Mouse (Mus musculus) hindbrain, postnatal 0 days (tissue): ENCODE data around the gene Zfp57. TPM values are rescaled to one million over a fixed set of nuclear protein-coding genes. Genes with fewer than 3 reads are reported as not detected.

Source experiments
- ATAC-seq: fragments of 200-750 bp; cut with Nextera tagmentation; 2 replicates; pipeline ENCODE4 v1.8.0; 2017; ENCODE audit warnings: mild to moderate bottlenecking, moderate TSS enrichment, moderate library complexity
- DNase-seq: peaks from one replicate; pipeline ENCODE4 v3.0.0-alpha.2; 2015; ENCODE audit warnings: low spot score
- H3K27ac ChIP-seq: fragments of 300-500 bp; sonication (generic); 2 replicates; pipeline ENCODE4 v1.5.1; 2014; ENCODE audit warnings: mild to moderate bottlenecking
- H3K27me3 ChIP-seq: fragments of 300-500 bp; sonication (generic); 2 replicates; pipeline ENCODE4 v1.6.1; 2014; ENCODE audit warnings: low read length, mixed read lengths; ENCODE audit not compliant: insufficient read depth
- H3K36me3 ChIP-seq: fragments of 300-500 bp; sonication (generic); 2 replicates; pipeline ENCODE4 v1.6.1; 2014; ENCODE audit warnings: low read length, mixed read lengths; ENCODE audit not compliant: insufficient read depth
- H3K4me1 ChIP-seq: fragments of 300-500 bp; sonication (generic); 2 replicates; pipeline ENCODE4 v1.6.1; 2014; ENCODE audit warnings: antibody characterized with exemption, low read length, mixed read lengths; ENCODE audit not compliant: insufficient read depth
- H3K4me2 ChIP-seq: fragments of 300-500 bp; sonication (generic); 2 replicates; pipeline ENCODE4 v1.6.1; 2014; ENCODE audit warnings: low read depth, mild to moderate bottlenecking, low read length, moderate library complexity, mixed read lengths
- H3K4me3 ChIP-seq: fragments of 300-500 bp; sonication (generic); 2 replicates; pipeline ENCODE4 v1.5.1; 2014; ENCODE audit warnings: low read length
- H3K9ac ChIP-seq: fragments of 300-500 bp; sonication (generic); replicated peaks from 2 replicates; pipeline ENCODE4 v1.6.1; 2014; ENCODE audit warnings: mild to moderate bottlenecking, low read length, moderate library complexity, mixed read lengths
- H3K9me3 ChIP-seq: fragments of 300-500 bp; sonication (generic); 2 replicates; pipeline ENCODE4 v1.6.1; 2016; ENCODE audit warnings: low read length, mixed read lengths
- CTCF ChIP-seq: IDR thresholded peaks from 2 replicates; pipeline ENCODE4 v1.5.1; 2016; ENCODE audit warnings: antibody characterized with exemption, control low read depth, low read depth
- WGBS: fragments of 180-500 bp; shearing (Covaris S2); extraction: QIAGEN DNeasy Blood & Tissue Kit; methylation state at CpG from one replicate; pipeline ENCODE4 v1.1.7; 2014; 5-methylcytosine and 5-hydroxymethylcytosine counted together
- polyA plus RNA-seq: library from polyadenylated mRNA; unstranded; fragments of >200 nt; fragmentation: Nextera tagmentation; extraction: Ambion mirVana; gene quantifications from 2 replicates; pipeline ENCODE4 v1.2.1, GENCODE M21; 2015
- total RNA-seq: library from RNA; depleted of rRNA; stranded (reverse); fragments of >200 nt; gene quantifications from 2 replicates; pipeline ENCODE4 v1.2.3, GENCODE M21; 2014; rRNA removed

The Zfp57 gene
- total RNA-seq (118 and 137 TPM in 2 replicates), polyA plus RNA-seq (118 and 129 TPM in 2 replicates)

- H3K9ac ChIP-seq: no peak within 1 kb of the TSS
- no peak for DNase-seq
- no peak within 1 kb of the TSS for H3K27ac ChIP-seq
- 95% methylated on average over 7 of the region's 7 CpGs for WGBS
- no peaks in the 10 kb centered on the region for H3K4me1 ChIP-seq
- peak within 1 kb of the TSS; percentile 64 for H3K4me2 ChIP-seq
- no peak for ATAC-seq
- H3K4me3 ChIP-seq: no peak within 1 kb of the TSS
- H3K9me3 ChIP-seq: no peaks in the 10 kb centered on the region
- no peak for TF ChIP-seq CTCF
- H3K36me3 ChIP-seq: no peaks in the 10 kb centered on the region
- no peaks in the 10 kb centered on the region for H3K27me3 ChIP-seq
Observed at GRCm38 (mm10) chr17:37000863-37001262, at the start of gene Zfp57. Zfp57 (plus strand) TSS chr17:37001163.

- Histone ChIP-seq H3K9me3 (no peaks in the 10 kb centered on the region), H3K27ac (0 out of 2 replicates have a peak overlapping the region, but pooled peaks have one; percentile 74)
Observed at GRCm38 (mm10) chr17:36952631-36953030, 48.3 kb upstream of the Zfp57 start.

GRCm38 (mm10) chr17:36953062-36953461 is 47.9 kb upstream of the Zfp57 start:
- Histone ChIP-seq H3K4me2 (no peak overlapping the region), H3K4me1 (peaks cover 5% of the 10 kb centered on the region; the same call in 1 of the 2 replicates), H3K4me3 (no peak overlapping the region), H3K36me3 (peaks cover 10% of the 10 kb centered on the region), H3K27ac (no peak overlapping the region), H3K9ac (no peak overlapping the region), H3K9me3 (no peaks in the 10 kb centered on the region), H3K27me3 (no peaks in the 10 kb centered on the region)
- ATAC-seq (no peak), DNase-seq (no peak)
- WGBS: 97% methylated on average over 1 of the region's 1 CpGs
- TF ChIP-seq CTCF: no peak

More at GRCm38 (mm10) chr17:36952631-36953030, 48.3 kb upstream of the Zfp57 start:
- peaks cover 4% of the 10 kb centered on the region; the same call in 1 of the 2 replicates for H3K4me1 ChIP-seq
- DNase-seq: no peak
- no peak for ATAC-seq
- H3K36me3 ChIP-seq: peaks cover 10% of the 10 kb centered on the region
- H3K4me2 ChIP-seq: no peak overlapping the region
- H3K4me3 ChIP-seq: no peak overlapping the region
- 86% methylated on average over 2 of the region's 2 CpGs for WGBS
- TF ChIP-seq CTCF: no peak
- no peak overlapping the region for H3K9ac ChIP-seq
- no peaks in the 10 kb centered on the region for H3K27me3 ChIP-seq

GRCm38 (mm10) chr17:36957999-36958743 is 42.8 kb upstream of the Zfp57 start, which contains the start of the genes Znrd1 and Znrd1as:
Znrd1 (minus strand) TSS chr17:36958559.
Znrd1as (plus strand) TSS chr17:36958592.
- ATAC-seq: peak; percentile 98
- Histone ChIP-seq H3K36me3 (peaks cover 5% of the 10 kb centered on the region; the same call in 1 of the 2 replicates), H3K4me2 (peak within 1 kb of the TSS; percentile 88), H3K27me3 (no peaks in the 10 kb centered on the region), H3K9me3 (no peaks in the 10 kb centered on the region), H3K4me3 (peak within 1 kb of the TSS; percentile 67), H3K4me1 (peaks cover 5% of the 10 kb centered on the region; the same call in 1 of the 2 replicates), H3K27ac (peak within 1 kb of the TSS; percentile 82), H3K9ac (peak within 1 kb of the TSS; percentile 74)
- peak; percentile 100 for DNase-seq
- no peak for TF ChIP-seq CTCF
- WGBS: under 1% methylated on average over 46 of the region's 46 CpGs

GRCm38 (mm10) chr17:36958884-36959283 is 42.1 kb upstream of the Zfp57 start:
- no peak for DNase-seq
- H3K4me1 ChIP-seq: peaks cover 5% of the 10 kb centered on the region; the same call in 1 of the 2 replicates
- peaks cover 5% of the 10 kb centered on the region; the same call in 1 of the 2 replicates for H3K36me3 ChIP-seq
- H3K27me3 ChIP-seq: no peaks in the 10 kb centered on the region
- H3K9ac ChIP-seq: peak overlapping the region; percentile 74
- 8% methylated on average over 12 of the region's 12 CpGs for WGBS
- TF ChIP-seq CTCF: no peak
- H3K27ac ChIP-seq: peak overlapping the region; percentile 82
- H3K4me2 ChIP-seq: peak overlapping the region; percentile 88
- peak overlapping the region; percentile 67 for H3K4me3 ChIP-seq
- no peaks in the 10 kb centered on the region for H3K9me3 ChIP-seq
- ATAC-seq: 0 out of 2 replicates have a peak, but pooled peaks have one; percentile 8

GRCm38 (mm10) chr17:36961125-36961524 is 39.8 kb upstream of the Zfp57 start:
- 76% methylated on average over 1 of the region's 1 CpGs for WGBS
- Histone ChIP-seq H3K4me1 (peaks cover 5% of the 10 kb centered on the region; the same call in 1 of the 2 replicates), H3K27me3 (no peaks in the 10 kb centered on the region), H3K27ac (no peak overlapping the region), H3K9ac (no peak overlapping the region), H3K4me2 (no peak overlapping the region), H3K36me3 (peaks cover 5% of the 10 kb centered on the region; the same call in 1 of the 2 replicates), H3K9me3 (no peaks in the 10 kb centered on the region), H3K4me3 (no peak overlapping the region)
- ATAC-seq: no peak
- TF ChIP-seq CTCF: peak; percentile 30; the same call in 1 of the 2 replicates
- DNase-seq: no peak

- no peak for TF ChIP-seq CTCF
- H3K9ac ChIP-seq: no peak overlapping the region
- no peaks in the 10 kb centered on the region for H3K27me3 ChIP-seq
- no peak overlapping the region for H3K4me3 ChIP-seq
- ATAC-seq (no peak), DNase-seq (no peak)
- WGBS: 93% methylated on average over 1 of the region's 1 CpGs
- no peak overlapping the region for H3K27ac ChIP-seq
- H3K4me2 ChIP-seq: no peak overlapping the region
- H3K4me1 ChIP-seq: no peaks in the 10 kb centered on the region
- no peaks in the 10 kb centered on the region for H3K36me3 ChIP-seq
- H3K9me3 ChIP-seq: no peaks in the 10 kb centered on the region
Observed at GRCm38 (mm10) chr17:36966875-36967274, 34.1 kb upstream of the Zfp57 start.
